Mouse (Mus musculus) testis, postnatal 10 days (tissue): ENCODE data around the gene Tacc2.
"Not testable (repeated sequence)": the region's sequence is repeated elsewhere in the genome, so short reads cannot be mapped to it uniquely, and the experiment has no call there.

Experiments used
- DNase-seq: peaks from one replicate; pipeline ENCODE4 v3.0.0; 2021; ENCODE audit warnings: low spot score

Tacc2 gene

GRCm38 (mm10) chr7:130572821-130573220, 4.4 kb upstream of the Tacc2 start, which contains the start of gene Nsmce4a:
Gene Nsmce4a (minus strand): TSS chr7:130573118.
- DNase-seq, result no peak

- DNase-seq, result no peak
These were observed 3.5 kb upstream of the Tacc2 start for GRCm38 (mm10) chr7:130573746-130574145.

GRCm38 (mm10) chr7:130574211-130574991, 2.8 kb upstream of the Tacc2 start:
- no peak for DNase-seq

- DNase-seq, result no peak
These were observed 257 bp upstream of the Tacc2 start for GRCm38 (mm10) chr7:130576981-130577380.

DNA sequence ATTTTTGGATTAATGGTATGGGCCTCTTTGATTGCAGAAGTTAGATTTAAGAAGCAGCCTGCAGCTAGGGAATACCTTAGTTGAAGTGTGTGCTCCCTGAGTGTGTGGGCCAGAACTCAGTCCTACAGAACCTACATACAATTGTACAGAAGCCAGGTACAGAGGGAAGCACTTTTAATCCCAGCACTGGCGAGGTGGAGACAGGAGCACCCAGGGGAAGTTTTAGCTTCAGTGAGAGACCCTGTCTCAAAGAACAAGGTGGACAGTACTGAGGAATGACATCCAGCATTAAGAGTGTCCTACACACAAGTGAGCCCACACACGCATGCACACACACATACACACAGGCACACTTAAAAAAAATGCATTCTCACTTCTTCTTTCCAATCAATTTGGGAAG, 828 bp downstream of the Tacc2 start:
- no peak for DNase-seq

DNA sequence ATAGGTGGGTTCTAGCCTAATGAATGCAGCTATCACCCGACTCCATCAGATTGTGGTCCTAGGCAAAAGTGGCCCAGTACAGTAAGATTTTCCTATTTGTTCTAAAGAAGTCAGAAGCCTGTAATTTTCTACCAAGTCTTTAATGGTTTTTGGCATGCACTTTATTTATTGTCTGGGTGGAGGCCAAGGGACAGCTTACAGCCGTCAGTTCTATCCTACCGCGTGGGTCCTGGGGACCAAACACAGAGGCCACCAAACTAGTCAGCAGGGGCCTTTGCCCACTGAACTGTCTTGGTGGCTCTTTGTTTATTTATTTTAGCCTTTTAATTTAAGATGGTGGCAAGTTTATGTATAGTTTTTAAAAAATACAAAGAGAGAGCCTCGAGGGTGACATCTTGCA, 1.4 kb downstream of the Tacc2 start:
- DNase-seq, result no peak

DNA sequence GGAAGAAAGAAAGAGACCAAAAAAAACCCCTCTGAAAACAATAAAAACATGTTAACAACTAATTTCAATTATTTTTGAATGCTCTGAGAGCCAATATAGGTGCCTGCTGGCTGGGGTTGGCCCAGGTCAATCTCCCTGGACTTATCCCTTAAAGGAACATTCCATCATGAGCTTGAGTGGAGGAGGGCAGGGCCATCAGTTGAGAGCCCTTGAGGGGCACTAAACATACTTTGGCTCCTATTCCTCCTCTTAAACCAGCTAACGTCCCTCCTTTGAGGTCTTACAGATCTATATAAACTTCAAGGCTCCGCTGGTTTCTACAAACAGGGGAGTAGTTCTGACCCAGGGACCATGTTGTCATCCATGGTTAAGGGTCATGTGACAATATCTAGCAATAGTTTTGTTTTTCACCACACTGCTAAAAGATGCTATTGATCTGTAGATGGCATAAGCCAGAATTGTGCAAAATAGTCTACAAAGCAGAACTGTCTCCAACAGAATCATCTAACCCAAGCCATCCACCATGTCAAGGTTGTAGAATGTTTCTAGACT, 9.4 kb downstream of the Tacc2 start:
- no peak for DNase-seq

DNA sequence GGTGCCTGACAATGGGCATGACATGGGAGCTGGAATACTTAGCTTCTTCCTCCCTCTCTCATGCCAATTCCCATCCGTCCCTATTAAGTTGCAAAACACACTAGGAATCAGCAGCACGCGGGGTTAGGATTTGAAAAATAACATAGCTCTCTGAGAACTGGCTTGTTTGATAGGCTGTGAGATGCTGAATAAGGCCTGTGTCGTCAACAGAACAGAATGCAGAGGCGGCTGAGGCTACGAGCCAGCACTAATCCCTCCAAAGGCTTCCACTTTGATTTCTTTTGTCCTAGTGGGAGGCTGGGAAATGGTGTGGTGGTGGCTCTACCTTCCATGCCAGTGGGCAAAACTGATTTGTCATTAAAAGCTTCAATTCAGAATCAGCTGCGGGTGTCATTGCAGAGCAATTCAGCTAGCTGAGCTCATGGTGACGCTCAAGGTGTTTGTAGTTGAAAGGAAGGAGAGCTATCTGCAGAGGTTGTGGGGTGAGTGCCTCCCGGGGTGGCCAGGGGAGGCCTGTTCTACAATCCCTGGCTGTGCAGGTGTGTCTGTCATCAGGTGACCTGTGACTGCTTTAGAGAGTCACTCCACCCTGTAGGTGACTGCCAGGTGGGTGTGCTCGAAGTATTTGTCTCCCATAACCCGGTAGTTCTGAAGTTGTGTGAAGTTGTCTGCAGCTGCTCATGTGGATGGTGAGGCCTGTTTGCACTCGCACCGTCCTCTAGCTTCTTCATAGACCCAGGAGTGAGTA, 13.0 kb downstream of the Tacc2 start:
- no peak for DNase-seq

GRCm38 (mm10) chr7:130590845-130591437, 13.7 kb downstream of the Tacc2 start:
- DNase-seq, result no peak

GRCm38 (mm10) chr7:130592975-130593374, 15.7 kb downstream of the Tacc2 start:
- not testable (repeated sequence) for DNase-seq

DNA sequence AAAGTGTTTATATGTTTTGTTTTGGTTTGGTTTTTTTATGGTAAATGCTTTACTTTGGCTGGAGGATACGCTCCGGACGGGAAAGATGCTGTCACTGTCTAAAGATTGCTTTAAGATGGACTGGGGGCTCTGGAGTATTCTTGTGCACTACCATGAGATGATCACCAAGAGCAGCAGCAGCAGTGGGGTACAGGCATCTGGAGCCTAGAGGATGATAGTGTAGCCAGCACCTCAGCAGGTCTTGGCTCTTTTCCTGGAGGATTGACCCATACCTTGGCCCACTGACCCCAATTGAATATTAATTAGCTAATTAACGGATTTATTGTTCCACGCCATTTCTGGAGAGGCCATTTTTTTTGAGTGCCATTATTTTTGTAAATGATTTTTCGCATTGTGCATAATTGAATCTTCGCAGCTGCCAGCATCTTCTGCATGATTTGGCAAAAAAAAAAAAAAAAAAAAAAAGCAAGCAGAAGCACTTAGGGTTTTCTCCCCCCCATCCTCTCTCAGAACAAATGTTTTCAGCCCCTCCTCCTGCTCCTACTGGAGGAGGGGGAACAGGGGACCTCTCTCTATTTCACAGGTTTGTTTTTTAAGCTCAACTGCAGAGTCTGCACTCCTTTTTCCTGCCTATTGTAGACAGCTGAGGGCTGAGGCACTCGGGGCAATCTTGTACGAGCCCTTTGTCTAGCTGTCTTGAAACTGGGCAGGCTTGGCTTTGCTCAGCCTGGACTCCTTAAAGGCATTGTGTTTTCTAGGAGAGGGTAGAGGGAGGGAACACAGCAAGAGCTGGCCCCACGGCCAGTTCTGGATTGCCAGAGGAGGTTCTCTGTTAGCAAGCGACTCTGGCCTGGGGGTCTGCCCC, 16.4 kb downstream of the Tacc2 start:
- not testable (repeated sequence) for DNase-seq

- not testable (repeated sequence) for DNase-seq
These were observed 19.0 kb downstream of the Tacc2 start for GRCm38 (mm10) chr7:130596079-130596855.

- no peak for DNase-seq
These were observed 20.3 kb downstream of the Tacc2 start for GRCm38 (mm10) chr7:130597546-130597945.

- no peak for DNase-seq
These were observed 22.8 kb downstream of the Tacc2 start for GRCm38 (mm10) chr7:130600074-130600473.

GRCm38 (mm10) chr7:130600546-130600945, 23.3 kb downstream of the Tacc2 start:
- no peak for DNase-seq

- no peak for DNase-seq
These were observed 25.6 kb downstream of the Tacc2 start for GRCm38 (mm10) chr7:130602804-130603203.

DNA sequence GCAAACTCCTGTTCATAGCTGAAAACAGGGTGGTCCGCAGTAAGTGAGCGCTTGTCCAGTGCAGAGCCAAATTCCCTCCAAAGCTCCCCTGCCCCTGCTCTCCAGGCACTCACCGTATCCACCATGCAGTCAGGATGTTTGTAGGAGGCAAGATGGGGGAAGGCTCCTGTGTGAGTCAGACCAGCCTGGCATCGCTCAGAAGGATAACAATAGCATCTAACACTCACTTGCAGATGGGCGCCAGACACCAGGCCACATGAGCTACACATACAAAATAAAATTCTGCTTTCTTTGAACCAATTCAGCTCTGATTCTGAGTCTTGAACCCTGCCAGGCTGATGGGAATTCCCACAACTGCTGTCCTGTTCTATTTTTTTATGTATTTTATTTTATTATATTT, 26.3 kb downstream of the Tacc2 start:
- no peak for DNase-seq

- DNase-seq, result no peak
These were observed 27.2 kb downstream of the Tacc2 start for GRCm38 (mm10) chr7:130604390-130604789.

DNA sequence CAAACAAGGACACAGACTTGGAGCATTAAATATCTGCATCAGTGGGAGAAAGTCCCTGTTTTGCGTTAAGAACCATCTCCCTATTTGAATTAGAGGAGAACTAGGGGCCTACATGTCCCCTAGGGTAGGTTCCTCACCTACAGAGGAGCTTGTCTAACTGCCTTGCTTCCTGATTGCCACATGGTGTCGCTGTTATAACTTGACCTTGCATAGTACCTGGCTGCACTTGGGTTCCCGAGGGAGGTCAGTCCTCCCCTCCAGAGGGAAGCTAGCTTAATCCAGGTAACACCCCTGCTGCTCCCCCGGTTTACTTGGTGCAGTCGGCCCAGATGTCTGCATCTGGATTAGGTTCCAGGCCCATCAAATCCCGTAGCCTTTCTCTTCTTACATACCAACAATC, 27.9 kb downstream of the Tacc2 start:
- DNase-seq, result no peak

DNA sequence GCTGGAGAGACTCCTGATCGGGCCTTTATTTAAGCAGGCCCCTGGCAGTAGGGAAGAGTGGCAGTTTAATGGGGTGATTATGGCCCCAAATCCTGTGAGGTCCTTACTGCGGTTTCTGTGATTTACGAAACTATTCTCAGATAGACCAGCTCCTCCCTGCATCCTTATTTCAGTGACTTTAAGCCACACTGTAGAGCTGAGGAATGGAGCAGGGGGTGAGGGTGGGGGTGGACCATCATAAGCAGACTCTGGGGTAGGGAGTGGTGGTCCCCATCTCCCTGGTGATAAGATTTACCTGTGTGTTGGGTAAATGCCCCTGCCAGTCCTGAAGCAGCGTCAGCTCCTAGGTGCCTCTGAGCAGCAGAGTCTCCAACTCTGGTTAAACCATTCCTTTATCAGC, 29.7 kb downstream of the Tacc2 start:
- DNase-seq, result no peak

- DNase-seq, result no peak
These were observed 36.7 kb downstream of the Tacc2 start for GRCm38 (mm10) chr7:130613973-130614372.
